Mouse (Mus musculus) liver, adult (tissue): Measurements from ENCODE around the gene Chrna4.

Experiments used
- GATA4 ChIP-seq: IDR thresholded peaks from 2 replicates; pipeline ENCODE4 v1.6.1; 2014; ENCODE audit warnings: mild to moderate bottlenecking, low read length; ENCODE audit not compliant: insufficient replicate concordance

Gene Chrna4

DNA sequence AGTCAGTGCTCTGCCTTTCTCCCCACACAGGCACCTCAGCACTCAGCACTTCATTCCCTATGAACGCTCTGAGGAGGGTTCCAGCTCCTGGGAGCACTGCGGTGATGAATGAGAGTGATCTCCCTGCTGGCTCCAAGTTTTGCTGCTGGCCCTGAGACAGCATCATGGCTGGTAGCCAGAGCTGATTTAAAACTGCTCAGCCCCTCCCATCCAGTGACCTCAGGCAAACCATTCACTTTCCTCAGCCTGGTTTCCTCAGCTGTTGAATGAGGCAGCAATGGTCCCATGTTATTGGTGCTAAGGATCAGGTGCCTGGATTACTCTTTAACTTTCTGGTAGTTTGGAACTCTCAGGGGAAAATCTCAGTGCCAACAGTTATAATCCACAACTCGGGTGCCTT lies at the start of gene Chrna4:
Chrna4 (minus strand) TSS at position 110 of the 400 bp plus-strand sequence.
- TF ChIP-seq GATA4: no peak

DNA sequence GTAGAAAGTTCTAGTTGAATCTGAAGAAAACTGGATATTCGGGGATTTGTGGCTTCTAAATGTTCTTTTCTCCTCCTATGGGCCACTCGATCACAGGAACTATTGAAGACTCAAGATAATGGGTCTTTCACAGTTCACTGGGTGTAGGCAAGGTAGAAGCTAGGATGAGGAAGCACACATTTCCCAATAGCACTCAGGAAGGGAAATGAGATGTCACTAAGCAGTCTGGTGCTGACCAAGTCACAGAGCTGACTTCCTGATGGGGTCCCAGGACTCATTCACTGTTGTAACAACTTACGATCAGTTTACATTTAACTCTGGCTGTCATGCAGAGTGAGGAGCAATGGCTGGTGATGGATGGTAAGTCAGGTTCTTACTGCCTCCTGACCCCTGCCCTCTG lies 46.8 kb upstream of the Chrna4 start:
- TF ChIP-seq GATA4: no peak

- TF ChIP-seq GATA4: no peak
These were observed 41.7 kb upstream of the Chrna4 start for GRCm38 (mm10) chr2:181084997-181085396.

GRCm38 (mm10) chr2:181083945-181084344 lies 40.6 kb upstream of the Chrna4 start:
- no peak for TF ChIP-seq GATA4

- TF ChIP-seq GATA4: no peak
These were observed 37.5 kb upstream of the Chrna4 start for GRCm38 (mm10) chr2:181080886-181081285.

DNA sequence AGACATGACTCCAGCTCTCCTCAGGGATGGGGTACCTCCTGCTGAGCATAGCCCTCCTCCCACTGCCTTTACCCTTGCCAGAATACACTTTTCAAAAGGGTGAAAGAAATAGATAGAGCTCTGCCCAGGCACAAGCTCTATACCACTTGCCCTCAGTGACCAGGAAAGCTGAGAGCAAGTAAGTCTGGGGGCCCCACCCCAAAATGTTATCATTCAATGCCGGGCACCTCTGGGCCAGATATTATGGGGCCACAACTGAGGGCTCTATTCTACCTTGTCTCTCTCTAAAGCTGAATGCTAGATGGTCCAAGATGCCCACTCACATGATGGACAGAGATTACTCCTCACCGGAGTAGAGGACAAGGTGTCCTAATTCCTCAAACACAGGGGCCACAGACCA lies 36.2 kb upstream of the Chrna4 start:
- TF ChIP-seq GATA4: no peak

DNA sequence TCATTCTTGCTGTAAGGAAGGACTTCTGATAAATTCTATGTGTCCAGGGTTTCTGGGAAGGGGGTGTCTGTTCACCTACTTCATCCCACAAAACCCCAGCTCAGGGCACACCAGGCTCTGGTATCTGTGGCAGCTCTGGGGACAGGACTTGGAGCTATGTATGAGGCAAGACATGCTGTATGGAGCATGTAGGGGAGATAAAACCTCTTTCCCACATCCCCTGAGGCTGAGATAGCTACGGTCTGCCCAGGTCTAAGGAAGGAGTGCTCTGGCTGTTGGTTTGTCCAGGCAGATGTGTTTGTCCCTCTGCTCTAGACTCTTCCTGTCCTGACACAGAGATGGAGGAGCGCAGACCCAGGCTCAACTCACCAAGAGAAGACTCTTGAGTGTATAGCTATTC lies 35.6 kb upstream of the Chrna4 start:
- TF ChIP-seq GATA4: no peak

GRCm38 (mm10) chr2:181075501-181075900 lies 32.2 kb upstream of the Chrna4 start:
- TF ChIP-seq GATA4: no peak

DNA sequence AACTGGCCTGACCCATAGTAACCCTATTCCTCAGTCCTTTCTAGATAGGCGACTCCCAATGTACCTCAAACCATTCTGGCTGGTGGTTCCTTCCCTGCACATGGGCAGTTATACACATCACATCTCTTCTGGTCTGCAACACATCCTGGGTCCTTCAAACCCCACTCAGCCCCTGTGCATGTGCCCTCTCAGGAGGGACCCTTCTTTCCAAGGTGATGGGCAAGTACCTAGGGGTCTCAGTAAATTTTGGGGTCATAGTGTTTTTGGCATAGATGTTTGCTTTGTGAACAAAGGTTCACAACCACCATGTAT lies 29.0 kb upstream of the Chrna4 start:
- no peak for TF ChIP-seq GATA4

DNA sequence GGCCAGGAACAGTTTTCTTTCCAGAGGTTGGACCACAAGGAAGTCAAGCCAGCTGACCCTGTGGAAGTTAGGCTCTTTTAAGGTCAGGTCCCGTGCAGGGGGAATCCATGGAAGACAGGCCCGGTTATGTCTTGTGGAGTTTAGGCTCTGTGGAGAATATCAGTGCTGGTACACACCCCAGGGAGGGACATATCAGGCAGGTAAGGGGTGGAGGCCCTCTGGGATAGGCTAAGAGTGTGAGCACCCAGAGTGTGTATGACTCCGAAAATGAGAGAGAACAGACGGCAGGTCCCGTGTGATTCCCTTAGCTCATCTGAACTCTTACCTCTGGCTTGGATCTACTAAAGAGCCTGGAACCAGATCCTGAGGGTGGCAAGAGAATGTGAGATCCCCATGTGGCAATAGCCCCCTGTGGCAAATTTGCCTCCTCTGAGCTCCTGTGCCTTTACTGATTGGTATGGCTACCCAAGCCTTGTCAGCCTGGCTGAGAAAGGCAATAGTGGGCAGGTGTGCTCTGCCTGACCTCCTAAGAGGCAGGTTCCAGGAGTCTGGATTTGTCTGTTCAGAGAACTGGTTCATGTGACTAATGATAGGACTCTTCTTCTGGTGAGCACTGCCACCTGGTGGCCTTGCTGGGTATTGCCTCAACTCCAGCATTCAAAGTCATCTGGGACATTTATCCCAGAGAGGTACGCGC lies 28.5 kb upstream of the Chrna4 start:
- TF ChIP-seq GATA4: no peak

DNA sequence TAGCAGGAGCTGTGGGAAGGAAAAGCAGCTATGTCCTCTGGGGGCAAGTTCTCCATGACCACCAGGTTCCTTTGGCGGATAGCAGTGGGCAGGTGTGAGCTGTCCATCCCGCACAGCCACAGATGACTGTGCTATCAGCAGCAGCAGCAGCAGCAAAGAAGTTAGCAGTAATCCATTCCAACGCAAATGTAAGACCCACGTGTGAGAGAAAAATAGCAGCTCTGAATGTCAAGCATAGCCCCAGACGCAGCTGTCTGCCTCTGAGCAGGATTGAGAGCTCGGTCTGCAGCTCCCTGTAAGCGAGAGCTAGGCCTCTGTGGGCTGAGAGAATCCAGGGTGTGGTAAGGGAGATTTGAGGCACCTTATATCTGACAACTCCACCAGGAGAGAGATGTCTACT lies 26.8 kb upstream of the Chrna4 start:
- no peak for TF ChIP-seq GATA4

GRCm38 (mm10) chr2:181068499-181068898 lies 25.2 kb upstream of the Chrna4 start:
- TF ChIP-seq GATA4: no peak

DNA sequence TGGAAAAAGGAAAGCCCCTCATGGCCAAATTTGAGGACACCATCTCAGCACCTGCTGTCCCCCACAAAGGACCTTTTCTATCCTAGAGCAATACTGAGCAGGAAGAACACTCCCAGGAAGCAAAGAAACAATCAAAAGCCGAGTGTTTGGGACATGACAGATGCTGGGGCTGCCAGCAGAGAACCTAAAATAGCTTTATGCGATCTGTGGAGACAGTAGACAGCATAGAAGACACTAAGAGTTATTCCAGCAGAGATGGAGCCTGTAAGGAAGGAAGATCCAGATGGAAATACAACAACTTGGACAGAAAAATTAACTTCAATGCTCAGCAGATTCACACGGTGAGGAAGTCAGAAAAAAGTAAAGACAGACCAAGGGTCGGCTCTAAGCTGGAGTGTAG lies 22.5 kb upstream of the Chrna4 start:
- TF ChIP-seq GATA4: no peak

DNA sequence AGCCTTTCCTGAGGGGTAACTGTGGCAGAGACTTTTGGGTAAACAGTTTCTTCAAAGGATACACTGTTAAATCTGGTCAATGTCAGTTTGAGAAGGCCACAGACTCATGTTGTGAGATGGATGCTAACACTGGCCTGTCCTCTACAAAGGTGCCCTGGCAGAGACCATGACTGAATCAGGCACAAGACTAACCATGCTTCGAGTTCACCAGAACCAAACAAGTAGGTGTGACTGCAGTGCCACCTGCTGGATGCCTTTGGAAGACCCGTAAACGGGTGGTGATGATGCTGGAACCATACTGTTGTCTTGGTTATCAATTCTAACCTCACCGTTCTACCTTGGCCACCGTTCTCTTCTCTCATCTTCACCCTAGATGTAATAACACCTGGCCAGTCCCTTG lies 16.8 kb upstream of the Chrna4 start:
- no peak for TF ChIP-seq GATA4

DNA sequence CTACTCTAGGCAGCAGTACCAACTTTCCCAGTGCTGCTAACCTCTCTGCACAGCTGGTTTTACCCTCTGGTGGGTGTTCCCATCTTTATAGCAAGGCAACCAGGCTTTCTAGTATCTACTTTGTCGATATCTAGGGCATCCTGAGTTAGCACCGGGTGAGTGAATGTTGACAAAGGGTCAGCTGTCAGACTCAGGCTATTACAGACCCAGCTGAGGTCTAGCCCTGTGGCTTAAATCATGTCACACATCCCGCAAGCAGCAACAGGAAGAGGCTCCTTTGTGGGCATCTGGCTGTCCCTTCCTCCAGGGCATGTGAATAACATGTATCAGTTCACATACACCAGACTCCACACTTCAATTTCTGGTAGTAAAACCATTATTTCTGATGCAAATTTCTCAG lies 14.8 kb upstream of the Chrna4 start:
- TF ChIP-seq GATA4: no peak

DNA sequence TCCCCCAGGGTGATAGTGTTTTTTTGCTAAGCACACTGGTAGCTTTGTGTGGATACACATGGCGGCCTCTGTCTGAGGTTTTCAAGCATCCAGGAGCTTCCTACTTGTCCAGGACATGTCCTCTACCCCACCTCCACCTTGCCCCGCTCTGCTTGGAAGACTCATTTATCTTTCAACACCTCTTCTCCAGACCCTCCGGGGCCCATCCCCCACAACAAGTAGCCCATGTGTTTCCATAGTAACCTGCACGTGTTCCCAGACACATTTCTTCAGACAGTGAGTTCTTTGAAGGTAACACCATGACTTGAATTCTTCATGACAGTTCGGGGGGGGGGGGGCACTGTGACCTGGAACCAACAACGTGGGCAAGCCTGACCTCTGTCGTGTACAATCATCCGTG lies 14.0 kb upstream of the Chrna4 start:
- TF ChIP-seq GATA4: no peak

DNA sequence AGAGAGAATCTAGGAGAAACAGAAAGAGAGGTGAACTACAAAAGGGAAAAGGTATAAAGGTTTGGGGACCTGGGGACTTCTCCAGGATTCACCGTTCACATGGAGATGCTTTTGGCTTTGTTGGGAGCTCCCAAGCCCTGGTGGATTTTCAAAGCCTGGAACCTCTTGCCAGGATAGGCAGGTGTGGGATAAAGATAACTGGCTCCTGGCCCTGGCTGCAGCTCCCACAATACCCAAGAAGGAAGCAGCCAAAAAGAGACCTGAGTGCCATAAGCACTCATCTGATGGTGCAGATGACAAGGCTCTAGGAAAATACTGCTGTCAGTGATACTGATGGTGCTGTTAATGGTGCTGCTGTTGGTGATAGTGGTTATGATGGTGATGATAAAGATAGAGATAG lies 8.8 kb upstream of the Chrna4 start:
- TF ChIP-seq GATA4: no peak
